Mouse (Mus musculus): ENCODE measurements around the gene Wbp1.
"Not testable (repeated sequence)": the region's sequence is repeated elsewhere in the genome, so short reads cannot be mapped to it uniquely, and the experiment has no call there.

Wbp1 gene

GRCm38 (mm10) chr6:83120930-83121862 is at the start of gene Wbp1:
Gene Wbp1, minus strand, starts transcription at chr6:83121559.
- peak; percentile 88 for DNase-seq (ENCODE audit: low spot score)

DNA sequence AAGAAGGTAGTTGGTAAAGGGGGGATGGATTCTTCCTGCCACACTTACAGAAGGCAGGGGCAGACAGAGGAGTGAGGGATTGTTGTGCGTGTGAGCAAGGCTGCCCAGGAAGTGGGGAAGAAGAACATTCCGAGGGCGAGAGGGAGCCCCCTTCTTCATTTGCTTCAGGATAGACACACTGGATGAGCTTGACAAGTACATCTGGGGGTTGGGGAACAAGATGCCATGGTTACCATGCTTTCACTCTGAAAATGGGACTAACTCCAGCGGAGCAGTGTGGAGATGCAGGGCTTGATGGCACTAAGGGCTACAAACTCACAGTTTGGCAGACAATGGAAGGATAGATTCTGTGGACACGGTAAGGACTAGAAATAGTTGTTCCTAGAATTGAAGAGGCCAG is 49.7 kb upstream of the Wbp1 start:
- DNase-seq (ENCODE audit: low spot score), result no peak

GRCm38 (mm10) chr6:83169872-83170271 is 48.5 kb upstream of the Wbp1 start:
- DNase-seq (ENCODE audit: low spot score), result no peak

- DNase-seq (ENCODE audit: low spot score), result no peak
Observed at GRCm38 (mm10) chr6:83166243-83166630, 44.9 kb upstream of the Wbp1 start.

DNA sequence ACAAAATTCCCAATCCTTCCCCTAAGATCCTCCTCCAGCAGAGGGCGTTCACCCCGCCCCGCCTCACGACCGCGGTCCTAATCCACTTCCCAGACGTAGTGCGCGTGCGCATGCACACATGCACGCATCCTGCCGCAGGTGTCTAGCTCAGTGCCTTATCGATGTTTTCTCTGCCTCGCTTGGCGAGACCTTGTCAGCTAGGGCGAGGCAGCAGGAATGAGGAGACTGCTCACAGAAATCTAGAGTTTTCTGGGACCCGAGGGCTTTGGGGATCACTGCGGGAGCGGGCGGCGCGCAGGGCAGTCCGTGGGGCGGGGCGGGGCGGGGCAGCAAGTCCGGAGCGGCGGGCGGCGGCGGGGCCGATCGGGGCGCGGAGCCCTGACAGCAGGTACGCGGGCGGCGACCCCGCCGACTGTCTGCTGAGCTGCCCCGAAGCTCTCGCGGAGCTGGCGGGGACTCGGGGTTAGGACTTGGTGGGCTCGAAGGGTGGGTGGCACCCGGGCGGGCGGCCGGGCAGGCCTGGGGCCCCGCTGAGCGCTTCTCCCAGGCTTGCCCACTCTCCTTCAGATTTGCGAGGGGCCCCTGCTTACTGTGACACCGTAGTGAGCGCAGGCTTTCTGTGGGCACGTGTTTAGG is 44.4 kb upstream of the Wbp1 start, which contains the start of gene Dctn1:
Gene Dctn1 (plus strand): TSS at position 314 of the 636 bp plus-strand sequence.
- peak; percentile 95 for DNase-seq (ENCODE audit: low spot score)

DNA sequence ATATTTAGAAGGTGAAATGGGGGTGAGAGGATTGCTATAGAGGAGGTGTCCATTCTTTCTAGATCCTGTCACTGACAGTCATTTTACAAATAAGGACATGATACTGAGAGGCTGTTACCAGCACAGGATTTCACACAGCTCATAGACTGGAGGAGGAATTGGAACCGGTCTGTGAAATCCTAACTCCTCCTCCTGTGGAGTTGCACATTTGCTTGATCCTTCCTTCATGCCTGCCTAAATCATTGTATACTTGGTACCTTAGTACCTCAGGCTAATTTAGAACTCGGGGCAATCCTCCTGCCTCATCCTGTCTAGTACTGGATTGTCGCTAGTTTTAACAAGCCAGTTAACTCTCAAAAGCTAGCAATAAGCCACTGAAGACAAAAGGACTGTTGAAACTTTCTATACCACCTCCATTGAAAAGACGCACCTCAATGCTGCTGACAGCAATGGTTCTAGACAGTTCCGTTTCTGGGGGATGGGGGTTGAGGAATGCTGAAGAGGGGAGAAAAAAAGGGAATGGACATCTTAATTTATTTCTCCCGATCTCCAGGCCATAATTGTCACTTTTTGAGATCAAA is 43.8 kb upstream of the Wbp1 start:
- DNase-seq (ENCODE audit: low spot score), result no peak

DNA sequence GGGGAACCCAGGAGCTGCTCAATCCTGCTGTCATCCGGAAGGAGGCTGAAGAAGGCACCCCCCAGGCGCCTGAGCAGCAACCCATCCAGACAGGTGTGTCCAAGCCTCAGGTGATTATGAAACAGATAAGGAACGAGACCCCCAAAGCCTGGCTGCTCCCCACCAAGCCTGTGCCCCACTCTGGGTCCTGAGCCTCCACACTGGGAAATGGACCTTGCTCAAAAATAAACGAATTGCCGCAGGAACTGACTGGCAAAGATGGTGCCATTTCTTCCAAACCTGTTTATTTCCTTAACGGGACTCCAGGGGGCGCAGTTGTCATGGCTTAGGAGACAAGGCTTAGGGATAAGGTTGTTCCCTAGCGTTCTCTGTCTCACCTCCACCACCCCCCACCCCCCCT is 41.3 kb upstream of the Wbp1 start:
- peak; percentile 44 for DNase-seq (ENCODE audit: low spot score)

GRCm38 (mm10) chr6:83161921-83162641 is 40.7 kb upstream of the Wbp1 start:
- DNase-seq (ENCODE audit: low spot score), result peak; percentile 51

GRCm38 (mm10) chr6:83161442-83161841 is 40.1 kb upstream of the Wbp1 start:
- no peak for DNase-seq (ENCODE audit: low spot score)

GRCm38 (mm10) chr6:83159456-83159855 is 38.1 kb upstream of the Wbp1 start:
- not testable (repeated sequence) for DNase-seq (ENCODE audit: low spot score)

DNA sequence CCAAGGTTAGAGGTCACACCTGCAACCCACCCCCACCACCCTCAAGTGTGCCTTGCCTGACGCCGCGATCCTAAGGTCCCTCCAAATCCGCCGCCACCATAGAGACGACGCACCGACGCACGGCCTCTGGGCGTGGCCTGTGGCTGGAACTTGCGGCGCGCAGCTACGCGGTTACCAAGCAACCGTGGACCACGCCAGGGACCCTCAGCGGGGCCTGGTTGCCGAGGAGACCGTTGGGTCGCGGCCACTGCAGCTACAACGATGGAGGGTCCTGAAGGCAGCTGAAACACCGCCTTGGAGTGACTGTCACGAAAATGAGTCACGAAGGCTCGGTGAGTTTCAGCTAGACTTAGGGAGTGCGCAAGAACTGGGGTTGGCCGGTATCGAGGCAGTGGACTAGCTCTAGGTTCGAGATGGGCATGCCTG is 34.9 kb upstream of the Wbp1 start, which contains the start of the genes Wdr54 and 1700003E16Rik:
Gene Wdr54 (minus strand): TSS at position 139 of the 426 bp plus-strand sequence.
Gene 1700003E16Rik (plus strand): TSS at position 146 of the 426 bp plus-strand sequence.
- DNase-seq (ENCODE audit: low spot score), result peak; percentile 65

DNA sequence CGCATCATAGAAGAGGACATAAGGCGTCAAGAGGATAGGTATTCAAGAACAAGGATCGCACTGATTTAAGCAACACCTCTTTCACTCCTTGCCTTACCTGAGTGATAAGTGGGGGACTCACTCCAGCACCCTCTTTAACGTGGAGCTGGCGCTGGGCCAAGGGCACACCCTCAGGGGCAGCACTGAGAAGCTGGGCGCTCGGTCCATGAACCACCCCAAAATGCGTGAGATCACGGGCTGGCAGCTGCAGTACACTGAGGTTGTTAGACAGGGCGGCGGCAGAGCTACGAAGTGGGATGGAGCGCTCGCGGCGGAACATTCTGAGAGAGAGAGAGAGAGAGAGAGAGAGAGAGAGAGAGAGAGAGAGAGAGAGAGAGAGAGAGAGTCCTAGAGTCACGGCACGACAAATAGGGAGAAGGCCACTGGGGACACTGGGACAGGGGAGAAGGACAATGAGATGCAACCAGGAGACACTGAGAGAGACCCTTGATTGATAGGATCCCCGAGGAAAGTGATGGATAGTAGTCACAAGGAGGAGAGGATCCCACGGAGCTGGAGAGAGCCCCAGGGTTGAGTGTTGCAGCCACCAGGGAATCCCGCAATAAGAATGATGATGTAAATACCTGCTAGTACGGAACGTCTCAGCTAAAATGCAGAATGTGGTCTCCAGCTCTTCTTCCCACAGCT is 34.3 kb upstream of the Wbp1 start:
- no peak for DNase-seq (ENCODE audit: low spot score)

DNA sequence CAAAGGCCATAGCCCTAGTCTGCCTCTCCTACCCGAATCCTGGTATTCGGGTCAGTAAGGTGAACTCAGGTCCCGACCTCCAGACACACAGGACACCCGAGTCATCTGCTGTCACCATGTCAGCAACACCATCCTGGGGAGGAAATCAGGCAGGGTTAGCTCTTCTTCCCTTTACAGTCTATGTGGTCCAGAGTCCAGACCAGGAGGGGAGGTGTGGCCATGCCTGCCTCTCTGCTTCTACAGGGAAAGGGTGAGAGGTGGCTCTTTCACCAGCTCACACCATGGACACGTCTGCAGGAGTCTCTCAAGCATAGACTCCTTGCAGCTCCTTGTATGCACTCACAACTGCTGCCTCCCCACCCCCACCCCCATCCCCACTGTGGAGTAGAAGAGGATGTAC is 32.1 kb upstream of the Wbp1 start:
- DNase-seq (ENCODE audit: low spot score), result no peak

- DNase-seq (ENCODE audit: low spot score), result no peak
Observed at GRCm38 (mm10) chr6:83153038-83153437, 31.7 kb upstream of the Wbp1 start.

DNA sequence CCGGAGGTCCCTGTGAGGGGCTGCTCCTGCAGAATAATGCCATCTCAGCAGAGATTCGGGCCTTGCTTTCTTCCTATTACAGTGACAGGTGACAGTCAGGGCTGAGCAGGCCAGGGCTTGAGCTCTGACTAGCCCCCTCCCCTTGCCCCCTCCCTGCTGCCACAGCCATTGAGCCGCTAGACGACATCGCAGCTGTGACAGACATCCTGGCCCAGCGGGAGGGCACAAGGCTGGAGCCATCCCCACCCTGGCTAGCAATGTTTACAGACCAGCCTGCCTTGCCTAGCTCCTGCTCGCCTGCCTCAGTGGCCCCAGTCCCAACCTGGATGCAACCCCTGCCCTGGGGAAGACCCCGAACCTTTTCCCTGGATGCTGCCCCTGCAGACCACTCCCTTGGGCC is 30.4 kb upstream of the Wbp1 start:
- DNase-seq (ENCODE audit: low spot score), result no peak

DNA sequence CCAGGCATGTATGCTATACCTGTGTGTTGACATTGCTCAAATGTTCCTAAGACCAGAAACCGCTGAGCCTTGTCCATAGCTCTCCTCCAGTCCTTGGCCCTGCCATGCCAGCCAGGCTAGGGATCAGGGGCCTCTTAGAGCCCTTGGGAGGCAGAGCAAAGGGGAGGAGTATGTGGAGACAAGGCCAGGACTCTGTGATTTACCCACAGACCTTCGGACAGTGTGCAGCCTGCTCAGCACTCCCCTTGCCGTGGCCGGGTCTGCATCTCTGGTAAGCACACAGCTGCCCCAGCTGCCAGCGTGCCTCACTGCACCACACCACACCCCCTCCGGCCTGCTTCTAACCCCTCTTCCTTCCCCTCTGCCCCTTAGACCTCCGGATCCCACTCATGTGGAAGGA is 25.9 kb upstream of the Wbp1 start:
- DNase-seq (ENCODE audit: low spot score), result no peak

DNA sequence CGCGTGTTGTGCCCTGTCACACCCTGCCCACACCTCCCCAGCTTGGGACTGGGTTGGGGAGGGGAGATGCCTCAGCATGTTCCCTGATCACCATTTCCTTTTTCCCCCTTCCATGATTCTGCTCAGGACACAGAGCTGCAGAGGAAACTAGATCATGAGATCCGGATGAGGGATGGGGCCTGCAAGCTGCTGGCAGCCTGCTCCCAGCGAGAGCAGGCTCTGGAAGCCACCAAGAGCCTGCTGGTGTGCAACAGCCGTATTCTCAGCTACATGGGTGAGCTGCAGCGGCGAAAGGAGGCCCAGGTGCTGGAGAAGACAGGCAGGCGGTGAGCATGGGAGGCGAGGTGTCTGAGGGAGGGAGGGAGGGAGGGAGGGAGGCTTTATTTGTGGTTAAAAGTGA is 24.4 kb upstream of the Wbp1 start:
- no peak for DNase-seq (ENCODE audit: low spot score)

- no peak for DNase-seq (ENCODE audit: low spot score)
Observed at GRCm38 (mm10) chr6:83145209-83145608, 23.9 kb upstream of the Wbp1 start.

DNA sequence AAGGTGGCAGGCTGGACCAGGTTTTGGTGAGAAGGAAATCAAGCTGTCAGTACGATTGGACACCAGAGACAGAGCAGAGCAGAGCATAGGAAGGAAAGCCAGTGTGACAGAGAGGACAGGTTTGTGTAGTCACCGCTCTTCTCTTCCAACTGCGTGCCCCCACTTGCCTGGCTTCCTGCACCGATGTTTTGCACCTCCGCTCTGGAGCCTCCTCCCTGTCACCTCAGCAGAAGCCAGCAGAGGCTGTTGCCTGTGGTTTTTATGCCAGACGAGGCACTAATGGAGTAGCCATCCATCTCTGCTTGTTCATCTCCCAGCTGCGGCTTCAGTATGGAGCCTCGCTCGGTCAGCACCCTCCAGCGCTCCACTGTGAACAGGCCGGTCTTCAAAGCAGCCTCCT is 21.5 kb upstream of the Wbp1 start:
- no peak for DNase-seq (ENCODE audit: low spot score)

- no peak for DNase-seq (ENCODE audit: low spot score)
Observed at GRCm38 (mm10) chr6:83142211-83142731, 20.9 kb upstream of the Wbp1 start.

GRCm38 (mm10) chr6:83141636-83142035 is 20.3 kb upstream of the Wbp1 start:
- no peak for DNase-seq (ENCODE audit: low spot score)
